Mouse (Mus musculus): ENCODE results near the gene Fmnl2.

Fmnl2 gene

DNA sequence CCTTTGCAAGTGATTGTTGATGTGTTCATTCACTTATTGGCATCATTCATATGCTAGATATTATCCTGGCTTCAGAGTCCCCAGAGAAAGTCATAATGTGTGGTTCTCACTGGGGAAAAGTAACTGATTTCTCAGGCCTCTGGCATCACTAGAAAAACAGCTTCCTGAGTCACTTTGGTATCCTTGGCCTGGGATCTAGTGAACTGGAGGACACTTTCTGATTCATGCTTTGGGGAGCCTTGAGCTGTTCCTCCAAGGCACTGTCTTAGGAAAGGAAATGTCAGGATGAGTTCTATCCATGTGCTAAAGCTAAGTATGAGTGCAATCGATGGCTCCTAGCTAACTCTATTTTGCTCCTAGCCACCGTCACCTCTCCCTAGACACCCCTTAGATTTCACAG lies 245.2 kb downstream of the Fmnl2 start:
- DNase-seq (ENCODE audit: low read depth, low spot score) = no peak

DNA sequence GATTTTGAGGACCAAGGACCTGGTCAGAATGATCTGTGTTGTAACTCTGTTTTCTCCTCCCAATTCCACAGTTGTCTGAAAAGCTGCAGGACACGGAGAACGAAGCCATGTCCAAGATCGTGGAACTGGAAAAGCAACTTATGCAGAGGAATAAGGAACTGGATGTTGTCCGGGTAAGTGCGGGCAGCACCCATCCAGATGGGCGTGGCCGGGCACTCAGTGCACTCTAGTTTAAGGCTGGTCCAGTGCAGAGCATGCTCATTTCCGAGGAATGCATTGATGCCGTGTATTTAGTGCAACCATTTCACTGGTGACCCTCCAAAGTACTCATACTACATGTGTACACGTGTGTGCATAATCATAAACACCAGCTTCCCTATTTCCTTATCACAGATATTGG lies 247.7 kb downstream of the Fmnl2 start:
- DNase-seq (ENCODE audit: low read depth, low spot score) = no peak

DNA sequence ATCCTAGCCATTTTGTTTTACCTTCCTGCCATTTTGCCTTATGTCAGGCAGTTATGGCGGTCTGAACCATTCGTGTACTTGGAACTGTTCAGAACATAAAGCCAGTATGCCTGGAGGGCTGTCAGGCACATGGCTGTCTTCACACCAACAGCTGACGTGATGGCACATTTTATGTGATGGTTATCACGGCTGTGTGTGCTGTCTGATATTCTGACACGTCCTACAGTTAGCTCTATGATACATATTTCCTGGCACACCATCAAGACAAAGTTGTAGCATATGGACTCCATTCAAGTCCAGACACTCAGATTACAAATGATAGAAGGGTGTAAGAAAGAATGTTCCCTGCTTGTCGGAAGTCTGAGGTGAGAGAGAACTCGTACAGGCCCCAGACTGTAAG lies 248.4 kb downstream of the Fmnl2 start:
- DNase-seq (ENCODE audit: low read depth, low spot score) = no peak

GRCm38 (mm10) chr2:53106472-53106871 lies 248.8 kb downstream of the Fmnl2 start:
- no peak for DNase-seq (ENCODE audit: low read depth, low spot score)

DNA sequence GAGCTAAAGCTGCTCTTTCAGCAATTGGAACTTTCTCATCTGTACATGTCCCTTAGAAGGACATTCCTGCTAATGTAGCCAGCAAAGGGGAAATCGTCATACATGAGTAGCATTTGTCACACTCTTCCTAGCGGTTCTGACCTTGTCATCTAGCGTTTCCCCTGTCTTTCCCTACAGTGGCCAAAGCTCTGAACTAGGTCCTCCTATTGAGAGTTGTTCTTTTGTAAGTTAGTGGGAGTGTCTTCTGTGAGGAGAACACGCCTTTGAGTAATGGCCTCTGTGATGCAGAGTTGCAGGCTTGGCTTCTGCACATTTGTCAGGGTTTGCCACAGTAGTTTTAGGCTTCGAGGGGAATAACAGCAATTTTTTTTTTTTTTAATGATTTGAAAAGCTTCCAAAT lies 250.9 kb downstream of the Fmnl2 start:
- DNase-seq (ENCODE audit: low read depth, low spot score) = no peak

DNA sequence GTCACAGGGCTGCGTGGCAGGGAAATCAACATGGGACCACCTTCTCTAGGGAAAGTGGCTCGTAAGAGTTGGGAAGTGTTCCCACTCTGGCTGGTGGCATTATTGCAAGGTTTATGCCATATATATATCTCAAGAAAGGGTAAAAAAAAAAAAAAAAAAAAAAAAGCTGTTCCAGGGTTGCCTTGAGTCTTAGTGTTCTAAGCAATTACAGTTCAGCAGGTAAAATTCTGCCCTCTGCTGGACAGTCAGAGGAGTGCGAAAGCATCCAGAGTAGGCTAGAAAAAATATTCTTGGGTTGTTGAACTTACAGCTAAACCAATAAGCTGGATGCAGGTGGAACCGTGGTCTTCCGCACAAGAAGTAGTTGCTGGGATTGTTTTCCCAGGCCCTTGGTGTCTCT lies 264.1 kb downstream of the Fmnl2 start:
- peak; percentile 33 for DNase-seq (ENCODE audit: low read depth, low spot score)

DNA sequence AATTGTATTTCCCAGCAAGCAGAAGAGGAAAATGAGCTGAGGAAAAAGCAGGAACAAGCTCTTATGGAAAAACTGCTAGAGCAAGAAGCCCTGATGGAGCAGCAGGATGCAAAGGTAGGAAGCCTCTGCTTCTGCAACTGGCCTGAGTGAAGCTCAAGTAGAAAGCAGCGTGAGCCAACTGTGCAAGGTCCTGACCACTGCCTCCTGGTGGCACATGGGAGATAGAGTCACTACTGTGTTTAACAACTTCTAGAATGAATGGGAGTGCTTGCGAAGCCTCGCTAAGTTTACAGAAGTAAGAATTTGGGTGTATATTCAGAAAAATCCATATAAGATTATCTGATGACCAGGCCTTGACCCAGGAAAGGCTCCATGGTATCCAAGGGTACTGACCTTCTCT lies 268.3 kb downstream of the Fmnl2 start:
- no peak for DNase-seq (ENCODE audit: low read depth, low spot score)

DNA sequence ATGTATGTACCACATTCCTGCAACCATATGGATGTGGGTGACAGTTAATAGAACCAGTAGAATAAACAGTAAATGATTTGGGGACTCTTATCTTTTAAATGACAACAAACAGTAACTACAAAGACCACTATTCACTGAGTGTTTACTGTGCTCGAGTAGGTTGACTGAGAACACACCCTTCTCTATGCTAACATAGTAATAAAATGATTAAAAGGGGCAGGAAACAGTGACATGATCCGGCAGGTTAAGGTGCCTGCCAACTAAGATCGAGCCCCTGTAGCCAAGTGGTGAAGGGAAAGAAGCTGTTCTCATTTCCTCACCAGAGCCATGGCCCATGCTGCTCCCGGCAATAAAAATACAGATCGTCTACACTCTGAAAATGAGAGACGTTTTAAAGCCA lies 271.4 kb downstream of the Fmnl2 start:
- DNase-seq (ENCODE audit: low read depth, low spot score) = no peak

- DNase-seq (ENCODE audit: low read depth, low spot score) = no peak
Measured at GRCm38 (mm10) chr2:53131567-53131966, 273.9 kb downstream of the Fmnl2 start.

- DNase-seq (ENCODE audit: low read depth, low spot score) = no peak
Measured at GRCm38 (mm10) chr2:53146852-53147251, 289.2 kb downstream of the Fmnl2 start.

DNA sequence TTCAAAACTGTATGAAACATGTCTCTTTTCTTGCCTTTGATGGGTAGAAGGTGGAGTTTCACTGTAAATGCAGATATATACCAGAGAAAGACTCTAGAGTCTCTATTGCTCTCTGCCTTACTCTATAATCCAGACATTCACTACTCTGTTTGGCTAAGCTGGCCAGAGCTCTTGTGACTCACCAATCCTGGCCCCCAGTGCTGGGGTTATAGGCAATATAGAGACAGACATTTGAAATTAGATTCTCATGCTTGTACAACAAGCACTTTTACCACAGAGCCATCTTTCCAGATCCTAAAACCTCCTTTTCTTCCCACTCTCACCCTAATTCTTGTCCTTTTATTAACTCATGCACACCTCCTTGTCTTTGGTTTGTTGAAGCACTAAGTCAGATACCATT lies 316.3 kb downstream of the Fmnl2 start:
- no peak for DNase-seq (ENCODE audit: low read depth, low spot score)

GRCm38 (mm10) chr2:53178966-53179365 lies 321.3 kb downstream of the Fmnl2 start:
- DNase-seq (ENCODE audit: low read depth, low spot score) = no peak

DNA sequence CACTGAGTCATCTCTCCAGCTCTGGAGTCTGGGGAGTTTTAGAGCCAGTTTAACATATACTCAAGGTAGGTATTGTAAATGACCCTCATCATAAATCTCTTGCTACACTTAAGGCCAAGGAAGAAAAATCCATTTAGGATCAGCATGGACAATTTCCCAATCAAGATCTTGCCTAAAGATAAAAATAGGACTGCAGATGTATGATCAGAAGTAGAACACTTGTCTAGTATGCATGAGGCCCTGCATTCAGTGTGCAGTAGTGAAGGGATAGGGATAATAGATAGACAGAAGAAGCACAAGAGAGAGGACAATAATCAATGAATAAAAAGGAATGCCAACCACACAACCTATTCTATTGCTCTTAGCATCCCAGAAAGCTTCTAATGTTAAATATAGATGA lies 322.2 kb downstream of the Fmnl2 start:
- DNase-seq (ENCODE audit: low read depth, low spot score) = no peak

Data from CD4-positive helper T cell, adult 2 months (primary cell).